10 mouse cellular contexts compared by ENCODE assay signal in genomic region chr2:49745094-49745781, GRCm38 (mm10). TPM values are rescaled to one million over a fixed set of nuclear protein-coding genes. Genes with fewer than 3 reads are reported as not detected.
DNase-seq lines count a peak whose midpoint lies in the region; ATAC-seq and TF ChIP-seq lines count a peak whose summit lies in the region.
"Had no signal": no experiment of that assay in that cellular context is flagged by ENCODE, and none has a peak within 500 bp of the region (broad histone marks: within the 10 kb centered on the region; RNA-seq: fewer than 3 reads in every experiment).

No protein-coding gene starts in this region.

- DNase-seq in kidney, postnatal 4 days = no peak
- peak; percentile 70 for DNase-seq in brain, embryonic 14.5 days (ENCODE audit: low read depth)
- no peak for DNase-seq in frontal cortex, adult 2 months (ENCODE audit: extremely low spot score in 1 of 2, low spot score in 1 of 2)
- DNase-seq in B cell, adult 2 months = no peak
- no peak for DNase-seq in c-Kit-positive CD71-positive TER-119-positive erythroid progenitor cells, embryonic 14.5 days (ENCODE audit: low spot score)
- DNase-seq: kidney, adult 9 months had no signal

- 61% methylated on average over 14 of the region's 14 CpGs for WGBS in kidney, embryonic 15.5 days
- 80% methylated on average over 14 of the region's 14 CpGs for WGBS in embryonic facial prominence, embryonic 13.5 days
- 71% methylated on average over 14 of the region's 14 CpGs for WGBS in midbrain, embryonic 13.5 days

- H3K27me3 ChIP-seq in kidney, embryonic 15.5 days = no peaks in the 10 kb centered on the region
- H3K27me3 ChIP-seq in embryonic facial prominence, embryonic 13.5 days = no peaks in the 10 kb centered on the region
- no peaks in the 10 kb centered on the region for H3K27me3 ChIP-seq in midbrain, embryonic 13.5 days

- H3K27ac ChIP-seq in kidney, embryonic 15.5 days = no peak overlapping the region; the same call in 1 of the 2 replicates
- 0 out of 2 replicates have a peak overlapping the region, but pooled peaks have one; percentile 60 for H3K27ac ChIP-seq in embryonic facial prominence, embryonic 13.5 days
- H3K27ac ChIP-seq in midbrain, embryonic 13.5 days = peak overlapping the region; percentile 60
- H3K27ac ChIP-seq: liver, embryonic 14.5 days had no signal

- H3K9ac ChIP-seq in kidney, embryonic 15.5 days = no peak overlapping the region
- H3K9ac ChIP-seq in embryonic facial prominence, embryonic 13.5 days = no peak overlapping the region
- H3K9ac ChIP-seq in midbrain, embryonic 13.5 days (replicated peaks) = peak overlapping the region; percentile 19; the same call in 1 of the 2 replicates
- H3K9ac ChIP-seq: liver, embryonic 14.5 days had no signal

- no peaks in the 10 kb centered on the region for H3K36me3 ChIP-seq in kidney, embryonic 15.5 days
- no peaks in the 10 kb centered on the region for H3K36me3 ChIP-seq in embryonic facial prominence, embryonic 13.5 days
- peaks cover 88% of the 10 kb centered on the region for H3K36me3 ChIP-seq in midbrain, embryonic 13.5 days

- H3K9me3 ChIP-seq in kidney, embryonic 15.5 days (replicated peaks) = no peaks in the 10 kb centered on the region
- H3K9me3 ChIP-seq in embryonic facial prominence, embryonic 13.5 days = no peaks in the 10 kb centered on the region
- no peaks in the 10 kb centered on the region for H3K9me3 ChIP-seq in midbrain, embryonic 13.5 days

- peaks cover 58% of the 10 kb centered on the region for H3K4me1 ChIP-seq in kidney, embryonic 15.5 days
- peaks cover 54% of the 10 kb centered on the region for H3K4me1 ChIP-seq in embryonic facial prominence, embryonic 13.5 days
- H3K4me1 ChIP-seq in midbrain, embryonic 13.5 days (replicated peaks) = peaks cover 50% of the 10 kb centered on the region

- no peak overlapping the region for H3K4me3 ChIP-seq in kidney, embryonic 15.5 days (replicated peaks)
- H3K4me3 ChIP-seq in embryonic facial prominence, embryonic 13.5 days = no peak overlapping the region
- H3K4me3 ChIP-seq in midbrain, embryonic 13.5 days (replicated peaks) = no peak overlapping the region

- TF ChIP-seq POLR2A in brain, embryonic 14.5 days (IDR thresholded peaks at IDR 0.05; ENCODE audit: borderline replicate concordance, extremely low read depth, insufficient read depth, insufficient read length, poor library complexity, severe bottlenecking) = no peak

- 0 out of 2 replicates have a peak, but pooled peaks have one; percentile 29 for ATAC-seq in kidney, embryonic 15.5 days (replicated peaks; ENCODE audit: low FRiP score)
- ATAC-seq in embryonic facial prominence, embryonic 13.5 days (ENCODE audit: insufficient number of reproducible peaks, insufficient read depth, low FRiP score, low TSS enrichment, low read depth) = no peak
- peak; percentile 13; the same call in 1 of the 2 replicates for ATAC-seq in midbrain, embryonic 13.5 days

- H3K4me2 ChIP-seq in kidney, embryonic 15.5 days = no peak overlapping the region
- no peak overlapping the region for H3K4me2 ChIP-seq in embryonic facial prominence, embryonic 13.5 days
- no peak overlapping the region for H3K4me2 ChIP-seq in midbrain, embryonic 13.5 days (replicated peaks)

- no peak for TF ChIP-seq CTCF in brain, embryonic 14.5 days (IDR thresholded peaks at IDR 0.05; ENCODE audit: borderline replicate concordance, extremely low read depth, insufficient read depth, insufficient read length)

RNA-seq across cellular contexts. Expression of gene Lypd6b, which starts 42.2 kb away (rescaled TPM):
- 10.0 and 11.6 TPM in 2 replicates for polyA plus RNA-seq in kidney, embryonic 15.5 days (2015; fragmentation: Nextera tagmentation; extraction: Ambion mirVana)
- 5.4 and 6.2 TPM in 2 replicates for polyA plus RNA-seq in brain, embryonic 14.5 days (2012; rRNA removed)
- 7.9 and 8.5 TPM in 2 replicates for polyA plus RNA-seq in embryonic facial prominence, embryonic 13.5 days (2015; fragmentation: Nextera tagmentation; extraction: Ambion mirVana)
- polyA plus RNA-seq in midbrain, embryonic 13.5 days (2015; fragmentation: Nextera tagmentation; extraction: Ambion mirVana) = 2.6 and 3.3 TPM in 2 replicates
- 7.5 and 8.0 TPM in 2 replicates for polyA plus RNA-seq in frontal cortex, adult 2 months (2012; rRNA removed)
